Mouse (Mus musculus) kidney, adult 8-10 months (tissue): ENCODE data around the gene 1110017D15Rik.

ENCODE experiments used
- DNase-seq, 2 experiments: peaks; one replicate each; pipeline ENCODE4 v3.0.0; 2022

Gene 1110017D15Rik

DNA sequence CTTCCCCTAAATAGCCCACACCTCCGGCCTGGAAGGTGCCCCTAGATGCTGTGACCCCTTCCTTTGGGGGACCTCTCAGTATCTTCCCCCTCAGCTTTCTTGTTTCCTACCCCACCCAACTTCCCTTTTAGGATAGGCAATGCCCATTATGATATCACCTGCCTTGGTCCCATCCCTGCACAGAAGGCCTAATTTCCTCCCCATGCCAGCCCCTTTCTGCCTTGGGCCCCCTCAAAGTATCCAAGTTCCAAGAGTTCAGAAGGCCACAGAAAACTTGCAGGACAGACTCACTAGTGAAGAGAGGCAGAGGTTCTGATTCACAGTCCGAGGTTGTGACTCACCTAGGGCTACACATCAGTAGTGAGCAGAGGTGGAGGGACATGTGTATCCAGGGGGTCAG, at the start of gene 1110017D15Rik:
Gene 1110017D15Rik, minus strand, starts transcription at position 101 of the 400 bp plus-strand sequence.
- no peak for DNase-seq

DNA sequence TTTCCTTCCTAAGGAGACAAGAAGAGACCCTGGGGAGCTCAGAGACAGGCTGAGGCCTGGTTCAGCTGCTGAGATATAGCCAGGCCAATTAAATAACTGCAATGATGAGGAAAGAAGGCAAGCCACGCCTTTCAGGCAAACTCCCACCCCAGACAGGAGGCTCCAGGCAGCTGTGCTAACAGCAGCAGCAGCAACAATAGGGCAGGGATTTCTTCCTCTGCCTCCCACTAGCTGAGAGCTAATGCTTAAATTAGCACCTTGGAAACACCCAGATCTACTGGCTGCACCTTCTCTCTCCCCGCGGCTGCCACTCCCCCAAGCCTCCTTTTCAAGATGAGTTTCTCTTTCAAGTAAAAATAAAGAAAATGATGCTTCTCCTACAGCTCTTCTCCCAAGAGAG, 49.0 kb upstream of the 1110017D15Rik start:
- no peak for DNase-seq

GRCm38 (mm10) chr4:41563297-41563696, 46.2 kb upstream of the 1110017D15Rik start:
- DNase-seq, result no peak

DNA sequence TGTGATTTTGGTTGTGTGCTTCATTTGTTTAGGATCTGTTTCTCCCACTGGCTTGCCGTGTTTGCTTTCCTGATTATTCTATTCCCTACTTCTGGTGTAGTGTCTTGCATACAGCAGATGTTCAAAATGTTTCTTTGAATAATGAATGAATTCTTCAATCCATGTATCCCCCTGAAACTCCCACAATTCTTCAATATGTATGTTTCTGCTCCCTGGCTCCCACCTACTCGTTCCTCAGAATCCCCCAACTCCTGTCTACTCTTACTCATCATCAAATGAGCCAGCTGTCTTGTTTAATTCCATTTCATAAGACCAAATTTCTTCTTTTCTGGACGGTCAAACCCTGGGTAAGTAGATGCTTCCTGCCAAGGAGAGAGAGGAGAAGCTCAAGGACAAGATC, 40.0 kb upstream of the 1110017D15Rik start:
- DNase-seq, result no peak

GRCm38 (mm10) chr4:41556311-41556953, 39.3 kb upstream of the 1110017D15Rik start:
- DNase-seq, result no peak

DNA sequence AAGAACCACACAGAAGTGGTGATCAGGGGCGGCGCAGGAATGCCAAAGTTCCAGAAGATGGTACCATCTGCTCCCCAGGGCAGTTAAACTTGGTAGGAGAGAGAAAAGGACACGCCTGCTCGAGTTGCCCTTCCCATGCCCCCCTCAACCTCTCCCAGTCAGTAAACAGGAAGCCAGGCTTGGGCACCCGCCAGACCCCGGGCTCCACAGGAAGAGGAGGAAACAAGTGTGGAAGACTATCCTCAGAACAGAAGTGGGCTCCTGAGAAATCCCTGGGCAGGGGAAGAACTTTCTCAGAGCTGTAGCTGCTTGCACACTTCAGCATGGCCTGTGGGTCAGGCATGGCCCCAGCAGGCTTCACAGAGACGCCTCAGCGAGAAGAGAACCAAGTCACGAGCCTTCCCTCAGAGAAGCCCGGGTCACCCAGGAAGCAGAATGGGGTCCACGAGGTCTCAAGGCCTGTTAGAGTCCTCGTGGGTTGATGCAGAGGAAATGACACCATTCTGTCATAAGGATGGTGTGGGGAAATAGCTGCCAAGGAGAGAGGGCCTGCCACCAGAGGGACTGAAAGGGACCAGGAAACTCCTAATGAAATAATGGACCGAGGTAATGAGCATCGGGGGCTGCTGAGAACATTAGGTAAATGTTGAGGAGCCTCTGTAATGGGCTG, 38.0 kb upstream of the 1110017D15Rik start:
- DNase-seq, result peak; percentile 70 to 75

DNA sequence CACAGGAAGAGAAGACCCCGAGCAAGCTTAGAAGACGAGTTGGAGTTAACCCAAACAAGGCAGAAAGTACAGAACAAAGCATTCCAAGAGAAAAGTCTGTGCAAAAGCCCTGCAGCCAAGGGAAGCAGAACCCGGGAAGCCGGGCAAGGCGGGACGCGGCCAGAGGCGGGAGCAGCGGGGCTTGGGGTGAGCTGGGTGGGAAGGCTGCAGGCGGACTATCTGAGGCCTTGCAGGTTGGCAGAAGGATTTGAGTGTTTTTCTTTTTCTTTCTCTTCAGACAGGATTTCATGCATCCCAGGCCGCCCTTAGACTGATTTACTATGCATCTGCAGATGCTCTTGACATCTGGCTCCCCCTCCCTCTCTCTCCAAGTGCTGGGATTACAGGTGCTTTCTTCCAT, 36.0 kb upstream of the 1110017D15Rik start:
- no peak for DNase-seq

GRCm38 (mm10) chr4:41552529-41552928, 35.4 kb upstream of the 1110017D15Rik start:
- DNase-seq, result peak; percentile 75 to 94

DNA sequence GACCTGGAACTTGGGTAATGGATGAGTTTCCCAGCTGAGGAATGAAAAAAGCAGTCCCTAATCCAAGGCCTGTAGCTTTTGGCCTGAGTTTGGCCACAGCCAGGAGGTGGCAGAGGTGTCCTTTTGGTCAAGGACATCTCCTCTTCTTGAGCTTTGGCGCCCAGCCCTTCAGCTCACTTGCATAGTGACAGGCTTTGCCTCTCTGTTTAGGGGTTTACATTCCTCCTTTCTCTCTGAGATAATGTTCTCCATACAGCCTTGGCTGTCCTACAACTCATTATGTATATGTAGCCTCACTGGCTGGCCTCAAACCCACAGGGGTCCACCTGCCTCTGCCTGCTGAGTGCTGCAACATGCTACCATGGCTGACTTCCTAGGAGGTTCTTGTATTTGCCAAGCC, 30.0 kb upstream of the 1110017D15Rik start:
- no peak for DNase-seq

DNA sequence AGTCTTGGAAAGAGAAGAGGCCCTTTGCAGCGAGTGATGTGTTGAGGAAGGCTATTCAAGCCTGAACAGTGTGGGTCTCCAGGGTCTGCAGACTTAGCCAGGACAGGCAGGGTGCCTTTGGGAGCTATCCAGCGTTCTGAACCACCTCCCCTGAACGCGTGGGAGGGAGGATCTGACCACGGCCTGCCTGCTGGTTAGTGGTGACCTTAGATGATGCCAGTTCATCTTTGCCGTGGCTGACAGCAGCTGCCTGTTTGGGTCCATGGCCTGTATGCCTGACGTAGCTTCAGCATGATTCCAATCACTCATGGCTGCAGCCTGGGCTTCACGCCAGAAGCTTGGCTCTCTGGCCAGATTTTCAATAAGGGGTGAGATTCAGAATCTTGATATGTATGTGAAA, 28.9 kb upstream of the 1110017D15Rik start:
- no peak for DNase-seq

DNA sequence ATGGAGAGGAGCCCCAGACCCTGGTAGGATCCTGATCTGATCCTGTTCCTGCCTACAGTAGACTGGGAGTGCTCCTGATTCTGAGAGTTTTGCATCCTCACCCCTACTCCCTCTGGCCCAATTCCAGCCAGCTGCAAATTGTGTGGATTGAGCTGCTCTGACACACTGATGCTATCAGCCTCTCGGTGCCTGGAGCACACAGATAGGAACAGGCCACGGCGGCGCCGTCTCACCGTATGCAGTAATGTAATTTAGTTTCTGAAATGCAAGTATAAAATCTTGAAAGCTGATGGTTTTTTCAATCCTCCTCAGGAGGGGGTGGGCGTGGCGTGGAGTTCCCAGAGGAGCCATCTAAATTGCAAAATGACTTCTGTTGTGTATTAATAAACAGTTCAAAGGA, 25.0 kb upstream of the 1110017D15Rik start:
- no peak for DNase-seq

DNA sequence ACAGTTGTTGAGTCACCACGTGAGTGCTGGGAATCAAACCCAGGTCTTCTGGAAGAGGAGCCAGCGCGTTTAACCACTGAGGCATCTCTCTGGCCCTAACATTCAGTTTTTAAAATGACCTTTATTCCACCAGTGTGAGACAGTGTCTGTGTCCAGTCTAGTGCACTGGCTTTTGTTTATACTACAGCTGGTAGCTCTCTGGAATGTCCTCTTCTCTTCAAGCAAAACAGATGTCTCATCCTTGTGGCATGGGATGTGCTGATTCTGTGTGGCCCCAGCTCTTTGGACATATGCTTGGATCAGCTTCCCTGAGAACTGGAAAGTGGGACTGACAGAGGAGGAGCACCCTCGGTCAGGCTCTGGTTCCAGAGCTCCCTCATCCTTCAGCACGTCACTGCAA, 17.7 kb upstream of the 1110017D15Rik start:
- no peak for DNase-seq

GRCm38 (mm10) chr4:41532420-41532819, 15.3 kb upstream of the 1110017D15Rik start:
- DNase-seq, result no peak

- peak; percentile 80 to 88 for DNase-seq
These were observed 10.9 kb upstream of the 1110017D15Rik start for GRCm38 (mm10) chr4:41527996-41528395.

DNA sequence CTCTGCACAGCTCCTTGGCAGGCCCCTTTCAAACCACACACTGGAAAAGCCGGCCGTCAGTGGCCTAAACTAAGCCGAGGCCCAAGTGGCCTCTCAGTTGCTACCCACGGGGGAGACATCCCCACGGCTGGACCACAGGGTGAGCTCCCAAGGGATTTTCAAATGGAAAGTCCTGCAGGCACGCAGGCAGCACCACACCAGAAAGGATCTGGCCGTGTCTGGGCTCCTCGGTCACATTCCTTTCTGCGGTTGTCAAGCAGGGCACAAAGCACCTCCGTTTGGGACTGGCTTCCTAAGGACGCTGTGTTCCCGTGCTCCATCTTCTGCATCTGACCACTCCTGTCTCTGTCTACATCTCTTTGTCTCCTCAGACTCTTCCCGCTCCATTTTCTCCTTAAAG, 9.9 kb upstream of the 1110017D15Rik start:
- no peak for DNase-seq

GRCm38 (mm10) chr4:41526553-41526952, 9.4 kb upstream of the 1110017D15Rik start:
- no peak for DNase-seq

- no peak for DNase-seq
These were observed 7.7 kb upstream of the 1110017D15Rik start for GRCm38 (mm10) chr4:41524829-41525228.

DNA sequence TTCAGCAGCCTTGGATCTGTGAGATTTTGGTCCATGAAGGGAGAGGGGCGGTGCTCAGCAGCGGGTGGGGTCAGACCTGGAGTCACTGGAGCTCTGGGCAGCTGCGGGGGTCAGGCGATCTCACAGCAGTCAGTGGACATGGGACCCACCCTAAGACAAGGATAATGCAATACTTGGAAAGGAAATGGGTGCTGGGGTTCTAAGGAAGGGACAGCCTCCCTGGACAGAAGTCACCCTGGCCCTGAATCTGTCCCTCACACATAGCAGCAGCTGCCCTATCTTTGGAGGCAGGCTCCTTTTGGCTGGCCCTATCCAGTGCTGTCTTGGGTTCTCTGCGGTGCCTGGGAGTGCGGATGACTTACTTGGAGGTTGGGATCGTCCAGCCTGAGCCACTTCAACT, 6.7 kb upstream of the 1110017D15Rik start:
- no peak for DNase-seq

- DNase-seq, result peak in 1 of 2 experiments; percentile 60
These were observed 5.7 kb upstream of the 1110017D15Rik start for GRCm38 (mm10) chr4:41522788-41523187.

DNA sequence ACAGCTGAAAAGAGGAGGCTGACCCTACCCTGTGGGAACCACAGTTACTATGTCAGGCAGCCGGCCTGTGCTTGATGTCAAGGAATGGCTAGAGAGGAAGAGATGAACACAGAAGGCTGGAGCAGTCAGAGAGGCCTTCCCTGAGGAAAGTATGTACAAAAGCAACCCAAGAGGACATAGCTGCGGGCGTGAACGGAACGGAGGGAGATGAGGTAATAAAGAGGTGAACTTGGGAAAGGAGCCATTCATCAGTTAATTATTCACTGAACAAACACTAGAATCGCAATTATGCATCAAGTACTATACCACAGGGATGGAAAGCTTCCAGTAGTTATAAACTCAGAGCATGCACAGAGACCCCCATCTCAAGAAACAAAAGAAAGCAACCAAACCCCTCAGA, 5.0 kb upstream of the 1110017D15Rik start:
- no peak for DNase-seq

GRCm38 (mm10) chr4:41520641-41521040, 3.5 kb upstream of the 1110017D15Rik start:
- no peak for DNase-seq

GRCm38 (mm10) chr4:41519195-41519594, 2.1 kb upstream of the 1110017D15Rik start:
- no peak for DNase-seq

DNA sequence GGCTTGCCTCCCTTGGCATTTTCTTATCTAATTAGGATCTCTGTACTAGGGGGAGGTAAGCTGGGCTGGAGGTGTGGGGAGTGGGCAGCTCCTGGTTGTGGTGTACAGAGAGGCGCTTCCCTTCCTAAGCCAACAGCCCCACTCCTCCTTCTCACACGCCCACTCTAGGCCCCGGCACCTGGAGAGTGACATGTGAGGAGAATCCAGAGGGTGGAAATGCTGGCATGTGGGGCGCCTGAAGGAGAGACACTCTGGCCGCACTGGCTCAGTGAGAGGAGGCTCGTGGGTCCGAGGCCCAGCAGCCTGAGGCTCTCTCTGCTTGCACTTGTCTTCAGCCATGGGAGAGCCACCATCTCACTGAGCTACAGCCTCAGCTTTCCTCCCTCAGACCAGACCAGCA, 1.2 kb upstream of the 1110017D15Rik start:
- DNase-seq, result no peak

- no peak for DNase-seq
These were observed 3.4 kb downstream of the 1110017D15Rik start for GRCm38 (mm10) chr4:41513714-41514113.

- DNase-seq, result no peak
These were observed 3.8 kb downstream of the 1110017D15Rik start for GRCm38 (mm10) chr4:41513309-41513708.
